Mouse (Mus musculus): ENCODE results near the gene Mettl1. TPM values are rescaled to one million over a fixed set of nuclear protein-coding genes. Genes with fewer than 3 reads are reported as not detected.
"Not testable (repeated sequence)": the region's sequence is repeated elsewhere in the genome, so short reads cannot be mapped to it uniquely, and the experiment has no call there.

The Mettl1 gene
- total RNA-seq, 1 experiment from 2014 or later: 12.4 TPM

GRCm38 (mm10) chr10:127068360-127069038 lies 27.3 kb downstream of the Mettl1 start:
- DNase-seq: no peak

GRCm38 (mm10) chr10:127069281-127070189 lies 28.3 kb downstream of the Mettl1 start:
- no peak for DNase-seq

- peak; percentile 94 for DNase-seq
These were observed 29.2 kb downstream of the Mettl1 start, which contains the start of gene Tspan31 for GRCm38 (mm10) chr10:127070190-127071121. TSS of gene Tspan31 (minus strand) at chr10:127070264.

GRCm38 (mm10) chr10:127071203-127071602 lies 30.0 kb downstream of the Mettl1 start:
- no peak for DNase-seq

DNA sequence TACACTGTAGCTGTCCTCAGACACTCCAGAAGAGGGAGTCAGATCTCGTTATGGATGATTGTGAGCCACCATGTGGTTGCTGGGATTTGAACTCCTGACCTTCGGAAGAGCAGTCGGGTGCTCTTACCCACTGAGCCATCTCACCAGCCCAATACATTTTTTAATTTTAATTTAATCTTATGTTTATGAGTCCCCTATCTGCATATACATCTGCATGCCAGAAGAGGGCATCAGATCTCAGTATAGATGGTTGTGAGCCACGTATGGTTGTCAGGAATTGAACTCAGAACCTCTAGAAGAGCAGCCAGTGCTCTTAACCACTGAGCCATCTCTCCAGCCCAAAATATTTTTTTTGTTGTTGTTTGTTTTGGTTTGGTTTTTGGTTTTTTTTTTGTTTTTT lies 31.1 kb downstream of the Mettl1 start:
- not testable (repeated sequence) for DNase-seq

- DNase-seq: not testable (repeated sequence)
These were observed 31.8 kb downstream of the Mettl1 start for GRCm38 (mm10) chr10:127072969-127073368.

DNA sequence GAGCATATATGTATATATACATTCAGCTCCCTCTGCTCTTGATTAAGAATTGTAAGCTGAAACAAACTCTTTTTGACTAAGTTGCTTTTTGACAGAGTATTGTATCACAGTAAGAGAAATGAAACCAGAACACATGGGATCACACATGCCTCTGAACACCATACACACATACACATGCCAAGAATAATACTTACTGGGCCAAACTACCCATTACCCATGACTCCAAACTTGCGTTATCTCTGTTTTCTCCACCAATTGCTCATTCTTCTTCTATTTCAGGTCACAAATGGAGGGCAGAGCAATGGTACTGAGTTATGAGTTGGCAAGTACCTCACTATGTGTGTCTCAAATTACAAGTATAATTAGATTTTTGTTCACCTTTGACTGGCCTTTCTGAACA lies 32.8 kb downstream of the Mettl1 start:
- no peak for DNase-seq

DNA sequence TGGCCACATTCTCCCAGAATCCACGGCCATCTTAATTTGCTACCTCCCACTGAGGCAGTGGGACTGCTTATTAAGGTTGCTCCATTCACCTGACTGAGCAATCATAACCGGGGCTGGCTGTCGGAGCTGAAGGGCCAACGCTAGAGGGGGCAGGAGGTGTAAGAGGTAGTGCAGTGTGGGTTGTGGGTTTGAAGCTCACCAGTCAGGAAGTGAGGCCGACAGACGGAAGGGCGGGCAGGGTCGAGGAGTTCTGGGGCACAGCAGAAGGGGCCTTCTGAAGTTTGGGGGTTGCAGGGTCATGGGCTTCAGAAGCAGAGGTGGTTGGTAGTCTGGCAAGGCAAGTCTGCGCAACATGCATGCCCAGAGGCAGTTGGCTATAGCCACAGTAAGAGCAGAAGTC lies 33.9 kb downstream of the Mettl1 start, which contains the start of gene Agap2:
Gene Agap2, plus strand, starts transcription at position 205 of the 400 bp plus-strand sequence.
- no peak for DNase-seq

DNA sequence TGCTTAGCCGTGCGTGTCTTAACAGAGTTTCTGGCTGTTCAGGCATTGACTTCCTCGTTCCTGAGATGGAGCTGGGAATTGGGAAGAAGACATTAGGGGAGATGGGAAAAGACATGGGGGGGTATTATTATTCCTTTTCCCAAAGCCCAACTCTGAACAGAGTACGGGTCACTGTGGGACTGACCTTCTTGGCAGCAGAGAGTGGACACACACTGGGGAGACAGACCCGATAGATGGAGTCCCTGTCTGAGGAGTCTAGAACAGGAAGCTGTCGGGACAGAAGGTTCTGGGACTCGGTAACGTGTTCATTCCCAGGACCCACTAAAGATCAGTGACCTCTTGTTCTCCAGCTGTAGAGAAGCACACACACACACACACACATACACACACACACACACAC lies 34.4 kb downstream of the Mettl1 start:
- DNase-seq: no peak

- no peak for DNase-seq
These were observed 34.9 kb downstream of the Mettl1 start for GRCm38 (mm10) chr10:127076082-127076481.

DNA sequence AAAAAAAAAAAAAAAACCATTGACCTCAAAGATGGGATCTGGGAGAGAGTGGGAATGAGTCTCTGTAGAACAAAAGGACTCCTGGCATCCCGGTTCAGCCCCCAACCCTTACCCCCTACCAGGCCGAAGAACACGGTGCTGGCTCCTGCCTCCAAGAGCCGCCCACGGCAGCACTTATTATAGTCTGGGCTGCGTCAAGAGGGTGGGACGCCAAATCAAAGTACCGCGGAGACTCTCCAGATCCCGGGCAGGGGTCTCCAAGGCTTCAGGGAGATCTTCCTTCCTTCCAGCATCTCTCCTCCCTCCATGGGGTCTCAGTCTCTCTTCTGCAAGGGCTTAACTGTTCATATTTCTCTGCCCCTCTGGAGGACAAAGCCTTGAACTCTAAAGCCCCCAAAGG lies 36.3 kb downstream of the Mettl1 start:
- DNase-seq: no peak

- no peak for DNase-seq
These were observed 36.9 kb downstream of the Mettl1 start for GRCm38 (mm10) chr10:127078001-127078676.

DNA sequence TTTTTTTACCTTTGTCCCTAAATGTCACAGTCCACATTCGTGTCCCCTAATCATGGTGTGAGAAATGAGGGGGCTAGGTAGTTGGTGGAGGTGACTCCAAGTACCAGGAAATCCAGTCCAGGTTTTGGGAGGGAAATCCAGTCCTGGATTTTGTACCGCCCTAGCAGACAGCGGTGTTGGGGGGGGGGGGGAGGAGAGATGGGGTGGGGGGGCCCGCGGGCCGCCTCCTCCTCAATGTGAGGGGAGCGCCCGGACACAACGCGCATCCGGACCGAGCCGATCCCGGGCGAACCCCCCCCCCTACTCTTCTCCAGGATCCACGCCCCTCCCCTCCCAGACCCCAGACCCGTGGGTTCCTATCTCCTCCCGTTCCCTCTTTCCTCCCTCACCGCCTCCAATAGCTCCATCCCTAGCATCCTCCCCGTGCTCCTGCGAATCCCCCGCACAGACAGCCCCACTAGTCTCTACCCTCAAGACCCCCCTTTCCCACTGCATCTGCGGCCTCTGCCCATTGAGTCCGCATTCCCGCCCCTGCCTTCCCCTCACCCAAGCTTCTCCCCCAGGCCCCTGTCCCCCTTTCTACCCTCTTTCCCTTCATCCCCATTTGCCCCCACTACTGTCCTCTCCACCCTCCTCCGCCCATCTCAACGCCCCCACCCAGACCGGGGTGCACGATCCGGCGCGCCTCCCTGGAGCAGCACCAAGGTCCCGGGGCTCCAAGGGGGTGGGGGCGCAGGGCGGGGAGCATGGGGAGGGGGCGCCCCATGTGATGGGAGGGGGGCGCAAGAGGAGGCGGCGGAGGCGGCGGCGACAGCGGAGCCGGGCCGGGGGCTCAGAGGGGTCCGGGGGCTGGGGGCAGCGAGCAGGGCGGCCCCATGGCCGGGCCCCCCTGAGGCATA lies 37.7 kb downstream of the Mettl1 start:
- peak; percentile 56 for DNase-seq

GRCm38 (mm10) chr10:127079665-127080391 lies 38.6 kb downstream of the Mettl1 start:
- no peak for DNase-seq

GRCm38 (mm10) chr10:127080901-127081780 lies 39.9 kb downstream of the Mettl1 start:
- DNase-seq: no peak

GRCm38 (mm10) chr10:127081996-127082620 lies 40.9 kb downstream of the Mettl1 start:
- DNase-seq: no peak

DNA sequence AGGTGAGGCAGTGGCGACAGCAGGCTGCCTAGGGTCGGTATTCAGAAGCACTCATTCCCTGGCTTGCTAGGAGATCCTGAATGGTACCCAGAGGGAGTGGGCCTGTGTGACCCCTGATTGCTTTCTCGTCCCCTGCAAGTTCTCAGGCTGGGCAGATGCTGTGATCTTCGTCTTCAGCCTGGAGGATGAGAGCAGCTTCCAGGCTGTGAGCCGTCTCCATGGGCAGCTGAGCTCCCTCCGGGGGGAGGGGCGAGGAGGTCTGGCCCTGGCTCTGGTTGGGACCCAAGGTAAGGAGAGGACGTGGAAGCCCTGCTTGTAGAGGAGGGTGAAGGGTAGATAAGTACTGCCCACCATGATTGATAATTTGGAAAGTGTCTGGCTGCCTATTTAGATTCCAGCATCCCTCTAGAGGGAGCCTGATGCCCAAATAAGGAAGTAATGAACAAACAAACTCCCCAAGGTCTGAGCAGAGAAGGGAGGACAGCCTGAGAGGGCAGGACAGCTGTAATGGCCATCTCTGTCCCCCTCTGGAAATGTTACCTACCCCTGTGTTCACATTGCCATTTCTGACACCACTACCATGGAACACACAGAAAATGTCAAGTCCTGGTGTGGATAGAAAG lies 42.2 kb downstream of the Mettl1 start:
- DNase-seq: no peak

DNA sequence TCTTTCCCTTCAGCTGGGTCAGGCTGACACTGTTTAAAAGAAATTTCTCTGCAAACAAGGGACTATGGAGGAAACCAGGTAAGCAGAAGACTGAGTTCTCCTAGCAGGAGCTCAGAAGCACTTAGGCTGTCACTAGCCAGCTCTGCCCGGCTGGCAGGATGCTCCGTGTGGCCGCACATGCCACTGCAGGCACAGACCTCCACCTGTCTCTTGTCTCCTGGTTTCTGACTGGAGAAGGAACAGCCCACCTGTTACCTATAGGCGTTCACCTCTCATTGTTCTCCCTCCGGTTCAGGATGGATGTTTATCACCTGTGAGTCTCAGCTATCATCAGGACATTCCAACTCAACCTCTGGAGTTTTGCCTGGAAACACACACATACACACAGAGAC lies 42.7 kb downstream of the Mettl1 start:
- DNase-seq: no peak

All from adrenal gland, postnatal 14 days (tissue).